Mouse (Mus musculus): ENCODE data around the gene Adcy1.

Adcy1 gene

DNA sequence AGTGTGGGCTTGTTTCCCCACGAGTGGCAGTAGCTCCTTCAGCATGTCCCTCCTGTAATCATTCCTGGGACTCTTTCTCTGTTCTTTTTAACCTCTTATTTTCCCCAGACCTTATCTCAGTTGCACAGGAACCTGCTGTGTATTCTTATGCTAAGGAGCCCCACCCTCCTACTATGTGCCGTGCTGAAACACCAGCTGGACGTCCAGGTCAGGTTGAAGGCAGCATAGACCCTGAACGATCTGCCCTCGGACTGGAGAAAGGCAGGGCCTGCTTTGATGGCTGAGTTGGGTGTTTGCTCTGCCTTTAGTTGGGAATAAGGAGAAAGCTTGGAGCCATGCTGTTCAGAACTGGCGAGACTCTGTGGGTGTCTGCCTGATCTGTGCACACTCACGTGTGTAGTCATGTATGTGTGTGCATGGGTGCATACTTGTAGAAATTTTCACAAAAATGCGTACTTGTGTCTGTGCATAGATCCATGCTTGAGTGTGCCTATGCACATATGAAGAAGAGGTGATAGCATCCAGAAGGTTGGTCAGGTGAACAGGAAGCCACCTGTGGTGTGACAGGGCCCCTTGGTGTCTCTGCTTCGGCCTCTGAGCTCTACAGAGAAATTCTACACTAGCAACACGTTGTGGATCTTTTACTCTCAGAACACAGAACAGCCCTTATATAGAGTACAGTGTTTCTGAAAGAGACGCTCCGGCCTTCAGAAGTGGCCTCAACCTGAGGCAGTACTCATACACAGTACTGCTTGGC lies 5.4 kb downstream of the Adcy1 start:
- intact Hi-C loops (cut with DNase I), result no loop called here

DNA sequence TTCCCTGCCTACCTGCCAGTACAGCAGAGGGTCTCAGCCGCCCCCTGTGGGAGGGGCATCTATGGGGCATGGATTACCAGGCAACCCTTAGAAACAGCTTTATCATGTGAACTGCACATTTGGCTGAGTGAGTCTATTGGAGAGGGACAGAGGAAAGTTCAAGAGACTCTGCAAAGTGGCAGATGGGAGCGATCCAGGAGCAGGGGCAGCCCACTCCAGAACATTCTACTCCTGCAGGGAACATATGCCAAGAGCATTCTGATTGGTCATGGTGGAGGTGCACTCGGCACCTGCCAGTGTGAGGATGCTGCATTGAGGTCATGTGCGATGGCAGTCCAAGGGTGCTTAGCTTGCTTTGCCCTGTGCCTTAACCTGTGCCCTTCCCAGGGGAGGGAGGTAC lies 6.5 kb downstream of the Adcy1 start:
- intact Hi-C loops (cut with DNase I), result no loop called here

DNA sequence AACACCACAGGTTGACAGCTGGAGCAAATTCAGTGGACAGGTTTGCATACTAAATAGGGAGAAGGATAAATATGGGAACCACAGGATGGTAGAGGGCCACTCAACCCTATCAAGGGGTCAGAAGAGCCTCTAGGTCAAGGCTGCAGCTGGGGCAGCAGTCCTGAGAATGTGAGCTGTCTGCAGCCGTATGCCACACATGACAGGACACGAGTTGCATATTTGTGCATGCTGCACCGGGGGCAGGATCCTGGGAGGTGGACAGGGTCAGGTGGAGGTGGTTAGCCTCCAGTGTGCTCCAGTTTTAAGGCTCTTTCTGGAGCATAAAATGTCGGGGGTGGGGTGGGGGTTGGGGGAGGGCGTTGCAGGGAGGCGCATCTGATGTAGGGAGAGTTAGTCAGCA lies 8.3 kb downstream of the Adcy1 start:
- intact Hi-C loops (cut with DNase I), result no loop called here

DNA sequence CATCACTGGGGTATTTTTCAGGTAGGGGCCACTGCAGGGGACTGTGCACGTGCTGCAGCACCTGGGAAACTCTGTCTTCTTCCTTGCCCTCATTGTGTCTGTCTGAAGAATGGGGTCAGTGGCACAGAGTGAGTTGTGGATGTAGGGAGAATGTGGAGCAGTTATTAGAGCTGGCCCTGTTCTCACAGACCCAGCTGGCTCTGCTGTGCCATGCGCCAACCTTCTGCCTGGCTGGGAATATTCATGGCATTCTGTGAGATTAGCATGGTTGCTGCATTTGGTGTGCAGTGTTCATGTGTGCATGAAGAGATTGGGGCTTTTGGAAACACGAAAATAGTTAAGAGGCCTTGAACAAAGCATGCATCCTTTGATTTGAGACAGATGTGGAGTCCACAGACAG lies 10.3 kb downstream of the Adcy1 start:
- intact Hi-C loops (cut with DNase I), result no loop called here

DNA sequence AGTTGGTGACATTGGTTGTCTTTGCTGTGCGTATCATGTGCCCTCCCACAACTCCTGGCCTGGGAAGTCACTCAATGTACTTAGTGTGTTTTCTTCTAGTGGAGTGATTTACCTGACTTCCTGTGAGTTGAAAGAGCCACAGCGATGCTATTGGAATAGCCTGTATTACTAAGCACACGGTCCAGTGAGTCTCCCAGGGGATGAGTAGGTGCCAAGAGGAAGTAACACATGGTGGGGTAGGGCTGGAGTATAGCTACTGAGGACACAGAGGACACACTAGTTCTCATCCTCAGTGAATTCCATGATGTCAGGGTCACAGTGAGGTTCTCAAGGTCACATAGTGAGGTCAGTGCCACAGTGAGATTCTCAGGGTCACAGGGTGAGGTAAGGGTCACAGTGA lies 13.2 kb downstream of the Adcy1 start:
- intact Hi-C loops (cut with DNase I), result no loop called here

DNA sequence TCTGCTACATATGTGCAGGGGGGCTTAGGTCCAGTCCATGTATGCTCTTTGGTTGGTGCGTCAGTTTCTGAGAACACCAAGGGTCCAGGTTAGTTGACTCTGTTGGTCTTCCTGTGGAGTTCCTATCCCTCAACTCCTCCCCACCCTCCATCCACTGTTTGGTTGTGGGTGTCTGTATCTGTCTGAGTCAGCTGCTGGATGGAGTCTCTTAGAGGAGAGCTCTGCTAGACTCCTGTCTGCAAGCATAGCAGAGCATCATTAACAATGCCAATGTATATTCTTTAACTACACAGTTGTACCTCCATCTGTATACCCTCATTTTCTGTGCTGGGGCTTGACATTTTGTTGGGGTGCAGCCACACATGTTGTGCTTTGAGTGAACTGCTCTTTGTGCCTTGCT lies 18.6 kb downstream of the Adcy1 start:
- intact Hi-C loops (cut with DNase I), result no loop called here

DNA sequence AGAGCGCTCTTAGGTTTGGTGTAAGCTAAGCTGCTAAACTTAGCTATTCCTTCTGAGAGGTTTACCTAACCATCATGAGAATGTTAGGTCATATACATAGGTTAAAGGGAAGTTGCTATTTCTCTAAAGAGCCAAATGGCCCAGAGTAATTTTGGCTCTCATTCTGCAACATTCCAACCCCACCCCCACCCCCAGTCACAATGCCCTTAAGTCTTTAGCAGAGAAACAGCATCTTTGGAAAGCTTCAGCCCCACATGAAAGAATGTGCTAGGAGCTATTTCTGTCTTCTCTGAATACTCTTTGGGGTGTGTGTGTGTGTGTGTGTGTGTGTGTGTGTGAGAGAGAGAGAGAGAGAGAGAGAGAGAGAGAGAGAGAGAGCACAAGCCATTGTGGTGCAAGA lies 20.6 kb downstream of the Adcy1 start:
- intact Hi-C loops (cut with DNase I), result no loop called here

DNA sequence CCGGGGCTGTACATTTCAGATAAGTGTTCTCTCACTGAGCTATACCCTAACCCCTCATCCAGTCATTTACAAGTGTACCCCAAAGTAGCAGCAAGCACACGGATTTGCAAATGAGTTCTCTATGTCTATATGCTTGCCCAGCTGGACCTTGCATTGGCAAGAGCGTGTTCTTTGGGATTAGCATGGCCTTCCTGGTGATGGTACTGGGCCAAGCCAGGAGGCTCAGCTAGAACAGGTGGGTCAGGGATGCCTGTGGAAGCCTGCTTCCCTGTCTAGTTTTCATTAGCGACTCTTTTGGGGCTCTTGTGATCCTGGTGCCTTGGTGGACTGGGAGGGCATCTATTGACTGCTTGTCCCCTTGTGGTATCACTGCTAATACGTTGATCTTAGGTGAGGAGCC lies 21.9 kb downstream of the Adcy1 start:
- intact Hi-C loops (cut with DNase I), result no loop called here

DNA sequence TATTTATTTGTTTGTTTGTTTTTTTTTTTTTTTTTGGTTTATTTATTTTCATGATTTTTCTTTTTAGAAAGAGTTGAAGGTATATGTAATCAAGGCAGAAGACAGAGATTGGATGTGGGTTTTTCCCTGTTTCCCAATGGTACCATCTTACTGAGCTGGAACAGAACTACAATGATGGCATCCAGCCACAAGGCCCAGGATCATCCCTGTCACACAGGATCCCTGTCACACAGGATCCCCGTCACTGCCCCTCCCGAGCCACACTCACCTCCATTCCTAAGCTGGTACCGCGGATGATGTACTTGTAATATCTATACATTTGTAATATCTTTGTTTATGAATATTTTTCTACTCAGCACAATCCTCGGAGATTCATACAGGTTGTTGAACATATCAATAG lies 27.8 kb downstream of the Adcy1 start:
- intact Hi-C loops (cut with DNase I), result no loop called here

DNA sequence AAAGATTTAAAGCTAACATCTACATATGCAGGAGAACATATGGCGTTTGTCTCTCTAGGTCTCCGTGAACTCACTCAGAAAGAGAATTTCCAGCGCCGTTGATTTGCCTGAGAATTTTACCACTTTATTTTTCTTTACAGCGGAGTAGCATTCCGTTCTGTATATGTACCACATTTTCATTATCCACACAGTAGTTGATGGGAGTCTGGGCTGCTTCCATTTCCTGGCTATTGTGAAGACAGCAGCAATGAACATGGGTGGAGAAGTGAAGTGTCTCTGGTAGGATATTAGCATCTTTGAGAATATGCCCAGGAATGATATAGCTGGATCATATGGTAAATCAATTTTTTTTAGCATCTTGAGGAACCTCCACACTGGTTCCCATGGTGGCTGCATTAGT lies 31.6 kb downstream of the Adcy1 start:
- intact Hi-C loops (cut with DNase I), result no loop called here

DNA sequence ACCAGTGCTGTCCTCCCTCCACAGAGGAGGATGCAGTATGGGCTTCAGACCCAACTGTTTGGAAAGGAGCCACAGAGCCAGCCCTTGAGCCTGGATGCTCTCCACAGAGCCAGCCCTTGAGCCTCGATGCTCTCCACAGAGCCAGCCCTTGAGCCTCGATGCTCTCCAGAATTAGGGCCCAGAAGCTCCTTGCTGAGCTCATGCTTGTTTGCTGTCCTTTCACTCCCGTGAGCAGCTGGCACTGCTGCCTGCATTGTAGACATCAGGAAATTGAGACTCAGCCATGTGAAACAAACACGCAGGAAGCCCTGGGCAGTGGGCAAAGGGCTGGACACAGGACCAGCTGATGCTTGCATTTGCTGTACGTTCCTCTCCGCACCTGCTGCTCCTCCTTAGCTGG lies 38.4 kb downstream of the Adcy1 start:
- intact Hi-C loops (cut with DNase I), result no loop called here

DNA sequence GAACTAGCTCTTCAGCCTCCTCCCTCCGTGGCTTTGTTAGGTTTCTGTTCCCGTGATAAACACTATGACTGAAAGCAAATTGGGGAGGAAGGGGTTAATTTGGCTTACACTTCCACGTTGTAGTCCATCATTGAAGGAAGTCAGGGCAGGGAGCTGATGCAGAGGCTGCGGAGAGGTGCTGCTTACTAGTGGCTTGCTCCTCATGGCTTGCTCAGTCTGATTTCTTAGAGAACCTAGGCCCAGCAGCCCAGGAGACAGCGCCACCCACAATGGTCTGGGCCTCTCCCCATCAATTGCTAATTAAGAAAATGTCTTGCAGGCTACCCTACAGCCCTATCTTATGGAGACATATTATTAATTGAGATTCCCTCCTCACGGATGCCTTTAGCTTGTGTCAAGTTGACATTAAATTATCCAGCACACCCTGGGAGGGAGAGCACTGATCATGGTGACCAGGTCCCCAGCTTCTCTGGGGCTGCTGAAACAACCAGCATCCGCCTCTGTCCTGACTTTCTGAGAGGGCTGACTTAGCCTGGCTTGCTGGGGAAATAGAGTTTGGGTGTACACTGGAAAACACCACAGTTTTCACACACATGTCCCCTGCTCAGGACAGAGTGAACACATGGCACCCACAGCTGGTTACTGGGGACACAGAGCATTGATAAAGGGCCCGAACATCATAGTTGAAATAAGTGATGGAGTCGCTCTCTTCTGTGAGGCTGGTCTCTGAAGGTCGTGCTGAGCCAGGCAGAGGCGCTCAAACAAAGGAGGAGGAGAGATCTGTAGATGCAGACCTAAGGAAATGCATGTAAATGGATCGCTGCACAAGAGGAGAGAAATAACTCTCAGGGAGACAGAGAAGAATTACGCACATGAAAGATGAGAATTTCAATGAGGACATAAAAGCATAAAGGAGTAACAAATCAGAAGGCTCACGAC lies 39.2 kb downstream of the Adcy1 start:
- intact Hi-C loops (cut with DNase I), result no loop called here

DNA sequence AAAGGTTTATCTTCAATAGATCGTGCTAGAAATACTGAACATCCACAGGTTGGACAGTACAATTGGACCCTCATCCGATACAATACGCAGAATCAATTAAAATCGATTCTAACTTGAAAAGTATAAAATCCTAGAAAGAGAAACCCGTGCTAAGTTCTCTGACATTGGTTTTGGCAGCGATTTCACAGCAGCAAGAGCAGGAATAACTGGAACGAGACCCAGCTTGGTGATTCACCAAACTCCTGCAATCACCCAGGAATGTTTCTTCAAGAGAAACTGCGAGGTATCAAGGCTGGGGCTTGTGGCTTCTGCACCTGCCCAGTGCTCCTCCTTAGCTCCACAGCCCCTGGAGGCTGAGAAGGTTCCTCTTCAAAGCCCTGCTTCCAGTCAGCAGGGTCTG lies 42.0 kb downstream of the Adcy1 start:
- intact Hi-C loops (cut with DNase I), result no loop called here

DNA sequence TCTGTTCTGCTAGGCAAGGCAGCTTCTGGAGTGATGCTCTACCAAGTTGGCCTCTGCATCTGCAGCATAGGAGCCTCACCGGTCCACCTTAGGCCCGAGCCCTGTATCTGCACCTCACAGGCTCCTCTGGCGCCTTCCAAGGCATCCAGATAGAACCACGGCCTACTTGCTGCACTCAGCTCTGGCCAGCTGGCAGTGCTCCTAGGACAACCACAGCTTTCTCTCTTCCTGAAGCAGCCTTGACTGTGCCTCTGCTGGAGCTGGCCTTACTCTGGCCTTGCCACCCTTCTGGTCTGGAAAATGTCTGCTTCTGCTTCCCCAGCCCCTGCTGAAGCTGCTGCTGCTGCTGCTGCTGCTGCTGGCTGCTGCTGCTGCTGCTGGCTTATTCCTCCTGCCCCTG lies 45.8 kb downstream of the Adcy1 start:
- intact Hi-C loops (cut with DNase I), result no loop called here

DNA sequence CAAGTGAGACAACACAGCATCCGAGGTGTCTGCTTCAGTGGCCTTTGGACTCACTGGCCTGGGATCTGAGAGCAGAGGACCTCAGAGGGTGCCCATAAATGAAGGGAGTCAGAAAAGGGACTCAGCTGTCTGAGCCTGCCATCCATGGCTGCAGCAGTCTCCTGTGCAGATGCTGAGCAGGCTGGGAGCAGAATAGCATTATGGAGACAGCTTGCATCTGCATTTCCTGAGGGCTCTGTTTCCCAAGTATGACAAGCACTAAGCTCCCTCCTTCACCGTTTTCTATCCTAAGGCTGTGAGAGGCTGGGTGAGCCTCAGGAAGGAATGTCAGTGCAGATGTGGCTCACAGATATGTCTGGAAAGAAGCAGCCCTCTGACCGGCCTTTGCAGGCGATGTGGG lies 49.8 kb downstream of the Adcy1 start:
- intact Hi-C loops (cut with DNase I), result no loop called here

DNA sequence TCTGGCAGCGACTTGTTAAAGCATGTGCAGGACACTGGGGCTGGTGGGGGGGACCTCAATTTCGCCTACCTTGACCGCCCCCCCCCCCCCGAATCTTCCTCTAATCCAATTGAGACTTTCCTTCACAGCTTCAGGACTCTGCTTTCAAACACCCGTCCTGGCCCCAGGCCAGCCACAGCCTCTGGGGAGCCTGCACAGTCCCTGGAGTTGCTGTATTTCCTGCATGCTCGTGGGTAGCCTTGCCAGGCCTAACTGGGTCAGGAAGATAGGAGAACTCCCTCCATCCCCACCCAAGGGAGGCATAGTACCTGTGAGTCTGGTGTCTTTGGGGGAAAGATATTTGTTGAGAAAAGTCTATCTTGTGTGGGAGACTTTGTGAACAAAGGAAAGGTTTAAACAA lies 50.4 kb downstream of the Adcy1 start:
- intact Hi-C loops (cut with DNase I), result no loop called here

DNA sequence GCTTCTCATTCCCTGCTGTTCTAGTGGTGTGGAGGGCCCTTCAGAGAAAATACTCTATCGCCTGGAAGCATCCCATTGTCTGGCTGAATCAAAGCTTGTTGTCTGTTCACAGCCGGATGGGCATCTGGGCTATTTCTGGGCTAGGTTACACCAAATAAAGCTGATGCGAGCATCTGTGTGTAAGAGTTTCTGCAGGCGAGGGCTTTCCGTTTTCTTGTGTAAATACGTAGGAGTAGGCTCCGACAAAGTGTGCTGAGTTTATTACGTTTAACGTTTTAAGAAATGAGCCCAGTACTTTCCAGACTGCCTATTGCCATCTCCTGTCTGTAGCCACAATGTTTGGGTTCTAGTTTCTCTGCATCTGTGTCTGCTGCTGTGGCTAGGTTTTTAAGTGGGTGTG lies 51.0 kb downstream of the Adcy1 start:
- intact Hi-C loops (cut with DNase I), result no loop called here

DNA sequence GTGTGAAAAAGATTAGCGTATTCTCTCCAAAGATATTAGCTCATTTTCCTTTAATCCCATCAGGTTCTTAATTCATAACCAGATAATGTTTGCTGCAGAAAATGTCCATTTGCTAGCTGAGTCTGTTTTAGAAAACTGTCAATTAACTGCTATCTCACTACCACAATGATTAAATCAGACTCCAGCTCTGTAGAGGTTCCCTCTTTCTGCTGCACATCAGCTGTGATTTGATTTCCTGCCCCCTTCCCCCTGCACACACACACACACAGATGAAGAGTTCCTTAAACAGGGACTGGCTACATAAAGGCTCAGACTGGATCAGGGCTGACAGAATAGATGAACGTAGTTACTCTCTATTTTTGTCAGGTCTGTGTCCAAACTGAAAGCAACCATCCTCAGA lies 53.4 kb downstream of the Adcy1 start:
- intact Hi-C loops (cut with DNase I), result no loop called here

DNA sequence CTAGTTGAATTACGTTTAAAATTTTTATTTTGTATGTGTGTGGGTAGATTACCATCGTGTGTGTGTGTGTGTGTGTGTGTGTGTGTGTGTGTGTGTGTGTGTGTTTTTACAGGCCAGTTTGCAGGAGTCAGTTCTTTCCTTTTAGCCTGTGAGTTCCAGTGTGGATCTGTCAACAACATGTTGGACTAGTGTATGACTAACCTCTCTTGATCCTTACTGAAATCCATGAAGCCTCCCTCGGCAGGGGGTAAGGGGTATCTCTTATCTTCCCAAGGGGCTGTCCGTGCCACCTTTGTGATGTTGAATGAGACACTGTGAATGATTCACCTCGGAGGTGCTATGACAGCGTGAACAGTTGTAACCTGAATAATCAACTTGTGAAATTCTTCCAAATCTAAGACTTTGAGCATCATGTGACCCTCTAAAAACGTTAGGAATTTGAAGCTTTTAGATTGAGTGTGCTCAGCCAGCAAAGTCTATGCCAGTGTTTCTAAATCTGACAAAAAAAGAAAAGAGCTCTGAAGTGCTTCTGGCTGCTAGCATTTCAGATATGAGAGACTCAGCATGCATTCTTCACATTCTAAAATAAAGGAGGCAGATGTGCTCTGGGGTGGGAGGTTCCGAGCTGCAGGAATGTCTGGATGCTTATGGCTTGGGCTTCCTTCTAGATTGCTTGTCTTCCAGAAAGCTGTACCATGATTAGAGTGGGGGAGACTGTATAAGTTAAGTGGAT lies 66.2 kb downstream of the Adcy1 start:
- intact Hi-C loops (cut with DNase I), result no loop called here

DNA sequence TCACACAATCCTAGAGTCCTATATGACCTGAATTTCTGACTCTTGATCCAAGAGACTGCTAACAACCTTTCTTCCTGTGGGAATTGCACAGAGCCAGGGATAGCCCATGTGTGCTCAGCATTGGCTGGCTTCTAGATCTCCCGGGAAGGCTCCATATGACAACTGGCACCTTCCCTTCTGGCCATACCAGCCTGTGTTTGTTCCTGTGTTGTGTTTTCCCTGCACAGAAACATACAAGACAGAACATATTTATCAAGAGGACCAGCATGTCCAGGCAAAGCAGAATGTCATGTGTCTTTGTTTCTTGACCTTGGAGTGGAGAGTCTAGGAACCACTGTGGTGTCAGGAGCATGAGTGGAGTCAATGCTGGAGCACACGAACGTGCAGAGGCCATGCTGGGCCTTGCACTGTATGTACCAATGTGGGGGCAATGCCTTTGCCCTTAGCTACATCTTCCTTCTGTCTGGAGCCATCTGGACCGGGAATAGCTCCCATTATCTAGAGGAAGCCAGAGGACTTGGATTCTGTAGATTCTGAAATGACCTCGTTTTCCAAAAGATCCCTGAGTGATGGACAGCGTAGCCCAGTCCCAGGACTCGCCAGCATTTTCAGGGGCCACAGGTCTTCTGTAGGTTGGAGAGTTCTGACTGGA lies 69.6 kb downstream of the Adcy1 start:
- intact Hi-C loops (cut with DNase I), result no loop called here

DNA sequence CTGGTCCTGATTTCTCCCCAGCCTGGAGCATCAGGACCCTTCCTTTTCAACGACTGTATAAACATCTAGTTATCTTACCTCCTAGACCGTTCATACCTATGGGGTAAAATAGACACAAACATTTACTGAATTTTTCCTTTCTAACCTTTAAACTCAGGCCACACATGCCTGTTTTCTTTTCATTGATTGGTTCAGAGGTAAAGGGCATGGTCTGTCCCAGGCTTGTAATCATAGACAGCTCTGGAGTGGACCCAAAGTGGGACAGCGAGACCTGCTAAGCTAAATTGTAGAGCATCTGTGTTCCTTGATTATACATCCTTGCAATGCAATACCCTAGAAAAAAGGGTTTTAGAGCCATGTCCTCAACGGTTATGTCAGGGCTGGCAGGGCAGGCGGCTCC lies 70.4 kb downstream of the Adcy1 start:
- intact Hi-C loops (cut with DNase I), result no loop called here

DNA sequence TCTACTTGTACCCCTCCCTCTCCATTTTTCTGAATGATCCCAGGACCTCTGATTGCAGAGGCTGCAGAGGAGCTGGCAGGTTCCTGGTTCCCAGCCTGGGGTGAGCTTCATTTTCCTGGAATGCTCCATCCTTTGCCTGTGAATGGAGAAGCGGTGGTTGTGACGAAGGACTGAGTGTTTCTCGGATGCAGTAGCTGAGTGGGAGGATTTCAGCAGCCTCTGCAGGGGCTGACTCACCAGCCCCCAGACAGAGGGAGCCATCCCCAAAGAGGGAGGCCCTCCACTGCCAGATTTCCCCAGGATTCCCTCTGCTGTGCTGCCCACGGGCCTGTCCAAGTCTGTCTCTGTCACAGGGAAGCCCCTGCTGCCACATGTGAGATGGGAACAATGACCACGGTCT lies 71.0 kb downstream of the Adcy1 start:
- intact Hi-C loops (cut with DNase I), result no loop called here

Measured in adrenal gland (tissue).